Mouse (Mus musculus): ENCODE measurements at regions not wholly inside any gene's neighbourhood (a gene's known extent, or its start where the extent isn't known, plus 50 kb on each side); places are given as distances from the start of the nearest gene placed in this dataset.

- no peak for TF ChIP-seq CTCF (IDR thresholded peaks at IDR 0.05; ENCODE audit: control insufficient read depth, insufficient read depth, insufficient replicate concordance, low read depth, low read length)
- TF ChIP-seq POLR2A (IDR thresholded peaks at IDR 0.05; ENCODE audit: control insufficient read depth, low read depth, low read length), result no peak
Observed at GRCm38 (mm10) chr12:27593436-27593835, 251.1 kb upstream of the Sox11 start.

All from testis, adult 2 months (tissue).